Mouse (Mus musculus) embryonic facial prominence, embryonic 12.5 days (tissue): ENCODE data around the gene Gm20870. TPM values are rescaled to one million over a fixed set of nuclear protein-coding genes. Genes with fewer than 3 reads are reported as not detected.
"Not testable (repeated sequence)": the region's sequence is repeated elsewhere in the genome, so short reads cannot be mapped to it uniquely, and the experiment has no call there.

Experiments
- ATAC-seq: fragments of 200-750 bp; cut with Nextera tagmentation; 2 replicates; pipeline ENCODE4 v1.8.0; 2017; ENCODE audit not compliant: insufficient number of reproducible peaks, insufficient read depth, low FRiP score, low TSS enrichment
- H3K27ac ChIP-seq: fragments of 300-500 bp; sonication (generic); 2 replicates; pipeline ENCODE4 v1.5.1; 2016; ENCODE audit warnings: mild to moderate bottlenecking
- H3K27me3 ChIP-seq: fragments of 300-500 bp; sonication (generic); 2 replicates; pipeline ENCODE4 v1.6.1; 2016; ENCODE audit warnings: mild to moderate bottlenecking, moderate library complexity
- H3K36me3 ChIP-seq: fragments of 300-500 bp; sonication (generic); 2 replicates; pipeline ENCODE4 v1.6.1; 2016; ENCODE audit warnings: mild to moderate bottlenecking
- H3K4me1 ChIP-seq: fragments of 300-500 bp; sonication (generic); 2 replicates; pipeline ENCODE4 v1.6.1; 2016
- H3K4me2 ChIP-seq: fragments of 300-500 bp; sonication (generic); replicated peaks from 2 replicates; pipeline ENCODE4 v1.6.1; 2016; ENCODE audit warnings: mild to moderate bottlenecking, moderate library complexity
- H3K4me3 ChIP-seq: fragments of 300-500 bp; sonication (generic); 2 replicates; pipeline ENCODE4 v1.5.1; 2016; ENCODE audit warnings: mild to moderate bottlenecking
- H3K9ac ChIP-seq: fragments of 300-500 bp; sonication (generic); 2 replicates; pipeline ENCODE4 v1.6.1; 2016; ENCODE audit warnings: mild to moderate bottlenecking, moderate library complexity
- H3K9me3 ChIP-seq: fragments of 300-500 bp; sonication (generic); 2 replicates; pipeline ENCODE4 v1.6.1; 2016; ENCODE audit warnings: mild to moderate bottlenecking, moderate library complexity
- WGBS: fragments of 180-500 bp; shearing (Covaris S2); methylation state at CpG from one replicate; pipeline ENCODE4 v1.1.7; 2016; 5-methylcytosine and 5-hydroxymethylcytosine counted together
- polyA plus RNA-seq: library from polyadenylated mRNA; unstranded; fragments of >200 nt; fragmentation: Nextera tagmentation; extraction: Ambion mirVana; gene quantifications from 2 replicates; pipeline ENCODE4 v1.2.1, GENCODE M21; 2016

The Gm20870 gene
- not detected in 2 replicates for polyA plus RNA-seq

DNA sequence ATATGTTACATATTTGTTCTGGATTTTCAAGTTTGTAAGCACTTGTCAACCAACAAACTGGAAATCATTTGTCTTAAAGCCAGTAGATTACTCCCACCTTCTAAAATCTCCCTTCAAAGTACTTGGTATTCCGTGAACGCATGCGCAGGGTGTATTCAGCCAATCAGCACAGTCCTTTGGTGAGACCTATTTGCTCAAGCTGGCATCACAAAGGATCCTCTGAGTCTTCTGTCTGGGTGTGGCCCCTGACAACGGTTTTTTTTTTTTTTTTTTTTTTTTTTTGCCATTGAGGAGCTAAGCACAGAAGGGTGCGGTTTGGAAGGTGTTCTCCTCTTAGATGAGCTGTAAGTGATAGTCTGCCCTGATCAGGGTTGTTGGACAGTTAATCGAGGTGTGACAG lies at the start of gene Gm20870:
Gene Gm20870 (plus strand): TSS at position 301 of the 400 bp plus-strand sequence.
- H3K4me1 ChIP-seq, H3K9me3 ChIP-seq, H3K4me2 ChIP-seq, H3K27ac ChIP-seq, H3K36me3 ChIP-seq, H3K4me3 ChIP-seq, H3K9ac ChIP-seq, ATAC-seq, H3K27me3 ChIP-seq: not testable (repeated sequence)
- no CpG with 5 or more reads among the region's 6 CpGs for WGBS

Other genes starting within 250 kb of the Gm20870 start
- gene Gm20869, start 222.6 kb upstream of the Gm20870 start, polyA plus RNA-seq = not detected in 2 replicates